Mouse (Mus musculus) cerebellum, adult 2 months (tissue): ENCODE measurements around the gene Cebpe. TPM values are rescaled to one million over a fixed set of nuclear protein-coding genes. Genes with fewer than 3 reads are reported as not detected.

ENCODE experiments used
- DNase-seq, 2 experiments: peaks; one replicate each; pipeline ENCODE4 v3.0.0; 2021
- H3K27ac ChIP-seq: fragments of 200-500 bp; 2 replicates; pipeline ENCODE4 v1.5.1; 2012; ENCODE audit warnings: low read length, control low read depth, inconsistent platforms; ENCODE audit not compliant: insufficient read depth
- H3K27me3 ChIP-seq: fragments of 200-500 bp; 2 replicates; pipeline ENCODE4 v1.6.1; 2012; ENCODE audit warnings: inconsistent platforms, mild to moderate bottlenecking, low read length, moderate library complexity; ENCODE audit not compliant: control insufficient read depth, insufficient read depth
- H3K4me1 ChIP-seq: fragments of 200-500 bp; 2 replicates; pipeline ENCODE4 v1.6.1; 2011; ENCODE audit warnings: low read length; ENCODE audit not compliant: control insufficient read depth, insufficient read depth
- H3K4me3 ChIP-seq: fragments of 200-500 bp; replicated peaks from 2 replicates; pipeline ENCODE3; 2011; ENCODE audit warnings: mild to moderate bottlenecking, low read depth, low read length, control low read depth; ENCODE audit not compliant: insufficient read depth
- CTCF ChIP-seq: fragments of 200-500 bp; IDR thresholded peaks from 2 replicates; pipeline ENCODE4 v1.5.1; 2011; ENCODE audit warnings: low read depth, mild to moderate bottlenecking, control low read depth, low read length, moderate library complexity, borderline replicate concordance; ENCODE audit not compliant: insufficient read depth
- POLR2A ChIP-seq: fragments of 200-500 bp; IDR thresholded peaks from 2 replicates; pipeline ENCODE4 v1.6.1; 2011; ENCODE audit warnings: low read length, control low read depth, borderline replicate concordance; ENCODE audit not compliant: insufficient read depth
- WGBS: fragments of 180-500 bp; shearing (Covaris S2); methylation state at CpG from one replicate; pipeline ENCODE4 v1.1.7; 2018; 5-methylcytosine and 5-hydroxymethylcytosine counted together
- polyA plus RNA-seq: library from polyadenylated mRNA; depleted of rRNA; stranded (reverse); fragments of >200 nt; gene quantifications from 2 replicates; pipeline ENCODE4 v1.2.3, GENCODE M21; 2012

Cebpe gene
- polyA plus RNA-seq, 1 experiment = 0.08 TPM

DNA sequence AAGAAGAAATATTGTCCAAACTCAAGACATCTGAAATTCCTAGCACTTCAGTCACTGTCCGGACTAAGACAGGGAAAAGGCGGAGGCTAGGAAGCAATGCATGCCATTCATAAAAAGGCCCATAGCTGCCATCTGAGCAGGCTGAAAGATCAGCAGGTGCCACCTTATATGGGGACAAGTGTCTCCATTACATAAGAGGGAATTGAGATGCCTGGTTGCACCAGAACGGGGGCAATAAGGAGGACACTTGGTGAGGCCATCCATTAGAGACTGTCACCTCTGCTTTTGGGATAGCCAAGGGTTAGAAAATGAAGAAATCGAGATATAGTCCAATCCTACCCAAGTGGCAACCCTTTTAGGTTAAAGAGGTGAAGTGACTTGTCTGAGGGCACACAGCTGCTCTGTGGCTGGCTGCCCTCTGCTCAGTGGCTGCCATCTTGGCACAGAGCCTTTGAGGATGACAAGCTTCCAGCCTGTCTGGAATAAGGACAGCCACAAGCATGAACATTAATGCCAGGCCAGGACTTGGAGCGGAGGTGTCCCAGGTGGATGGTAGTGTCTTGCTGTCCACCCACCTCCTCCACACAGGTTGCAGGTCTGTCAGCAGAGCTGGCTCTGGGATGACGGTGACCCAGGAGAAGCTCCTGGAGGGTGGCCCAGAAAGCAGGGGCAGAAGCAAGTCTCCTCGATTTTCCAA lies 8.8 kb upstream of the Cebpe start:
- peaks cover 21% of the 10 kb centered on the region for H3K4me1 ChIP-seq
- 24% methylated on average over 7 of the region's 7 CpGs for WGBS

DNA sequence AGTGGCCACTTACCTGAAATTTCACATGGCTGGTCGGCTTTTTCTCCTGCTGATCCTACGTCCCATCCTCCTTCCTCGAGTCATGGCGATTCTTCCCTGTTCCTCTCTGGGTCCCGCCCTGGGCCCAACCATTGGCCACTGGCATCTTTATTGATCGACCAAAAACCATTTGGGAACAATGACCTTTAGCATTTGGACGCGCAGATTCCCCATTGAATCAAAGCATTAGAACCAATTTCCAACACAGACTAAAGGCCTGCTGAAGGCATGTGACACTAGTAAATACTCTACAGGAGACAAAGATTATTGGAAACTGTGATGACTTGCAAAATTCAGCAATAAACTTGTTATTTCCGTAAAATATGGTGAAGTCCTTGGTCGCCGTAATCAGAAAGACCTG lies 8.1 kb upstream of the Cebpe start:
- WGBS = 94% methylated on average over 11 of the region's 11 CpGs
- H3K4me3 ChIP-seq = no peak overlapping the region
- peaks cover 21% of the 10 kb centered on the region for H3K4me1 ChIP-seq
- TF ChIP-seq CTCF (no peak), POLR2A (no peak)
- H3K27ac ChIP-seq = no peak overlapping the region
- no peak for DNase-seq
- H3K27me3 ChIP-seq = no peaks in the 10 kb centered on the region

More for the DNA sequence above, 8.8 kb upstream of the Cebpe start:
- DNase-seq = peak; percentile 65 to 72
- peak overlapping the region; percentile 68 for H3K27ac ChIP-seq
- TF ChIP-seq CTCF (no peak), POLR2A (no peak)
- no peak overlapping the region for H3K4me3 ChIP-seq
- no peaks in the 10 kb centered on the region for H3K27me3 ChIP-seq

DNA sequence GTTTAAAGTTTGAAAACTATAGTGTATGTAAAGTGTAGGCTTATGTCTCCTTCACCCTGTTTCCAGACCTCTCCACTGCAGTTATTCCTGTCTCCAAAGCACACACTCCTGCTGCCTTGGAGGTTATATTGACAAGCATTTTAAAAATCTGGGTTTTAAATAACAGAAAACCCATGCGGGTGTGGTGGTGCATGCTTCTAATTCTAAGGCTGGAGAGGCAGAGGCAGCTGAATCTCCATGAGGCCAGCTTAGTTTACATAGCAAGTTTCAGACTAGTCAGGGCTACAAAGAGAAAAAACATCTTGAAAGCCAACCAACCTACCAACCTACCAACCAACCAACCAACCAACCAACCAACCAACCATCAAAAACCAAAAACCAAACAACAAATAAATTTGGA lies 3.4 kb upstream of the Cebpe start:
- no peak for DNase-seq
- Histone ChIP-seq H3K4me1 (peaks cover 2% of the 10 kb centered on the region; the same call in 1 of the 2 replicates), H3K27me3 (no peaks in the 10 kb centered on the region), H3K27ac (no peak overlapping the region), H3K4me3 (no peak overlapping the region)
- TF ChIP-seq CTCF (no peak), POLR2A (no peak)
- WGBS = 96% methylated on average over 1 of the region's 1 CpGs

DNA sequence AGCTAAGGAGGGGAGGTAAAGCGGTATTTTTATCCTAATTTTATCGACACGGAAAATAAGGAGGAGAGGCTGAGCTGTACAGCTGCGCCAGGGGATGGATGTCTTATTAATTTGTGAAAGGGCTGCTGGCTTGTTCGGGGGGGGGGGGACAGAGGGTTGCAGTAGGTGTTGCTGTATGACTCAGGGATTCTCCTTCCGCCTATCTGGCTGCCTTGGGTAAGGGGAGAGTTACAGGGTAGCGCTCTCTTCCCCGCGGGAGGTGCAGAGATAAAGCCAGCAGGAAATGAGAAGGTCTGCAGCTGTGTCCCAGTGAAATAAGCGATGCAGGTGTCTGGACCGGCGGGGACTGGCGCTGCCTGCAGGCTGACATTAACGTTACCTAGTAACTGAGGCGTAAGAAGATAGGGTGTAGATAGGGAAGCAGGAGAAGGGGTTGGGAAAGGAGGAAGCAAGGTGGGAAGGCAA lies 2.7 kb upstream of the Cebpe start:
- TF ChIP-seq CTCF = no peak
- no peak for TF ChIP-seq POLR2A
- Histone ChIP-seq H3K4me3 (peak overlapping the region; percentile 64), H3K27me3 (no peaks in the 10 kb centered on the region), H3K27ac (no peak overlapping the region), H3K4me1 (0 out of 2 replicates have a peak, but pooled peaks cover 2% of the 10 kb centered on the region)
- peak; percentile 45 to 62 for DNase-seq
- WGBS = 3% methylated on average over 15 of the region's 15 CpGs

DNA sequence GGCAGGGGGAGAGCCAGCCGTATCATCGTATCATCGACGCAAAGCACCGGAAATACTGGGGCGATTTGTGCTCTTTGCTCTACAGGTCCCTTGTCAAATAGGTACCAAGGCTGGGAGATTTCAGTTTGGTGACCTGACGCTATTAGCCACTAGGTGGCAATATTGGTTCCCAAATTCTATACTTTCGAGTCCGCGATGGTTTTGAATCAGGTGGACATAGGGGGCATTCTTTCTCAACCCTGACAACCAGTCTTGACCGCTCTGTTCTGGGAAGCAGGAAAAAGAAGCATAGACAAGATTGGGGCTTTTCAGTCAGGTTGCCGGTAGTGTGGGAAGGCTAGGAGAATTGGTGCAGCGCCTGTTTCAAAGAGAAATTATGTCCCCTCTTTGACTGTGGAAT lies 2.1 kb upstream of the Cebpe start:
- Histone ChIP-seq H3K4me1 (0 out of 2 replicates have a peak, but pooled peaks cover 2% of the 10 kb centered on the region), H3K4me3 (peak overlapping the region; percentile 64), H3K27ac (0 out of 2 replicates have a peak overlapping the region, but pooled peaks have one; percentile 32), H3K27me3 (no peaks in the 10 kb centered on the region)
- WGBS = under 1% methylated on average over 13 of the region's 13 CpGs
- TF ChIP-seq CTCF = peak; percentile 63; the same call in 1 of the 2 replicates
- TF ChIP-seq POLR2A = peak; percentile 21; the same call in 1 of the 2 replicates
- peak; percentile 83 to 84 for DNase-seq

DNA sequence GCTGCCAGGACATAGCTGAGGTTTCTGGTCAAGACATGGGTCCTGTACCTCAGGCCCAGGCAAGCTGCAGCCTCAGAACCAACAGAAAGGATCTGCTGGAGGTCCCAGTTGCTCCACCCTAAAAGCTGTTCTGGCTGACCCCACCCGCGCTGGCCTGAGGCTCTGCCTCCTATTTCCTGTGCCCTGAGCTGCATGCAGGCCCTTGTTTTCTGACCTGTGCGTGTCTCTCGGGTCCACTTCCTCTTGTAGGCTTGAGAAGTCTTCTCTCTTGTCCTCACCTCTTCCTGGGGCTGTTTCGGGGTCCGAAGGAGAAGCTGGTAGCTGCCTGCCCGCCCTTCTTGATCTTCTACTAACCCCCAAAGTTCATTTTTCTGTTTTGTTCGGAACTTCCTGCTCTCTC lies 887 bp upstream of the Cebpe start:
- DNase-seq = no peak
- no peak overlapping the region for H3K27ac ChIP-seq
- H3K4me1 ChIP-seq = 0 out of 2 replicates have a peak, but pooled peaks cover 2% of the 10 kb centered on the region
- TF ChIP-seq CTCF (no peak), POLR2A (no peak)
- H3K27me3 ChIP-seq = no peaks in the 10 kb centered on the region
- WGBS = 88% methylated on average over 8 of the region's 8 CpGs
- H3K4me3 ChIP-seq = no peak overlapping the region

DNA sequence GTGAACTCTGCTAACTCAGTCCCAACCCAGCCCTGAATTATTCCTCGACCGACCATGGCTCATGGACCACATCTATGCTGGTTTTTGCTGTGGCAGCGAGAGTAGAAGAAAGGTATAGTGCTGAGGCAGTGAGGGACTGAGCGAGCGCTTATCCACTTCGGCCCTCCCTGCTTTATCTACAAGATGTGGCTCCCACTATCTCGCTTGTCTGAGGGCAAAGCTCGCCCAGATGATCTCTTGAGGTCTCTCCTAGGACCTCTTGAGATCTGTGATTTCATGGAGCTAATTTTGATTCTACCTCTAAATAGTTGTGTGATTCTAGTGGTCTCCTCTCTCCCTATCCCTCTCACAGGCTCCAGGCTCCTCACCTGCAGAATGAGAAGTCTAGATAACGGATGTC lies 2.9 kb downstream of the Cebpe start:
- WGBS = 95% methylated on average over 9 of the region's 9 CpGs
- 0 out of 2 replicates have a peak, but pooled peaks cover 2% of the 10 kb centered on the region for H3K4me1 ChIP-seq
- no peak overlapping the region for H3K4me3 ChIP-seq
- no peaks in the 10 kb centered on the region for H3K27me3 ChIP-seq
- no peak overlapping the region for H3K27ac ChIP-seq
- TF ChIP-seq POLR2A = no peak
- TF ChIP-seq CTCF = no peak
- no peak for DNase-seq

DNA sequence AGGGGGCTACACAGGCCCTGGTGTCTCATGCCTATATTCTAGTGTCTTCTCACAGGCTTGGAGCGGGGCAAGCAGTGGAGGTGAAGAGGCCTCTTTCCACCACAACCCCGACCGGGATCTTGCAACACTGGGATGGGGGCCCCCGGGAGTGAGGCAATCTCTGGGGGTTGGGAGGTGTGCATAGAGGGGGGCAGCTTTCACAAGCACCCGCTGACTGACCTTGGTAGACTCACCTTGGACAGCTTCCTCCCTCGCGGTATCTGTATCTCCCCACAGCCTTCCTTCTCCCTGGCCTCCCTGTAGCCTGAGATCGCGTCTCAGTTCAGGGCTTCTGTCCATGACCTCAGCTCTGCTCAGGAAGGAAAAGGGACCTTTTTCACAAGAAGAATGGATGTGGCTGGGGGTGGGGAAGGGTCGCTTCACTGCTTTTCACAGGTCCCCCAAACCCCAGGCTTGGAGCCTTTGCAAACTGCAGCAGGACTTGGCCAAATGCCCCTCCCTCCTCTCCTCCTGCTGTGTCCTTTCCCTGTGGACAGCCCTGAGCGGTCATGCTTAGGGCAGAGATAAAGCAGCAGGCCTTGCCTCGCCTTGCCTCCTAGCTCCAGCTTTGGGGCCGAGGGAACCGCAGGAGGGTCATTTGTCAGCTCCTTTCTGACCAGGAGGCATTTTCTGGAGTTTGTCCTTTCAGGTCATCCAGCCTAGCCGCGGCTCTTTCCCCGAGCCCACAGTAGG lies 5.2 kb downstream of the Cebpe start:
- TF ChIP-seq POLR2A = no peak
- DNase-seq = no peak
- H3K27ac ChIP-seq = no peak overlapping the region
- H3K4me3 ChIP-seq = no peak overlapping the region
- H3K27me3 ChIP-seq = no peaks in the 10 kb centered on the region
- WGBS = 55% methylated on average over 17 of the region's 17 CpGs
- no peaks in the 10 kb centered on the region for H3K4me1 ChIP-seq

DNA sequence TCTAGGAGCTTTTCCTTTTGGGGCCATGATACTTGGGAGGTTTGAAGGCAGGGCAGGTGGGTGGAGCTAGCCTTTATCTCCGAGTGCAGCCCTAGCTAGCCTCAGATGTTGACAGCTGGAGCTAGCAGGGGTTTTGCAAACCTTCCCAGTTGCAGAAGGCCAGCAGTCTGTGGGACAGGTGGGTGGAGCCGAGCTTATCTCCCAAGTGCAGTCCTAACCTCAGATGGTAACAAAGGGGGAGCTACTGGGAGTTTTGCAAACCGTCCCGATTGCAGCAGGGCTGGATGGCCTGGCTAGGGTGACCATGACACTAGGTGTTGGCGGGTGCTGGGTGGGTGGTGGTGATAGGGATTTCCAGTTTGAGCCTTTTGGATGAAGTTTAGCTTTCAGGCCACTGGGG lies 6.1 kb downstream of the Cebpe start:
- Histone ChIP-seq H3K27me3 (no peaks in the 10 kb centered on the region), H3K4me3 (no peak overlapping the region), H3K27ac (no peak overlapping the region), H3K4me1 (no peaks in the 10 kb centered on the region)
- TF ChIP-seq POLR2A (no peak), CTCF (no peak)
- DNase-seq = no peak
- 72% methylated on average over 5 of the region's 5 CpGs for WGBS
